Mouse (Mus musculus): ENCODE data around the gene Rad54l.

The Rad54l gene

GRCm38 (mm10) chr4:116140801-116141574 is 17.5 kb upstream of the Rad54l start:
- DNase-seq (ENCODE audit: low spot score): no peak

- no peak for DNase-seq (ENCODE audit: low spot score)
These were observed 14.0 kb upstream of the Rad54l start for GRCm38 (mm10) chr4:116137421-116137996.

GRCm38 (mm10) chr4:116134990-116135389 is 11.5 kb upstream of the Rad54l start:
- peak; percentile 78 for DNase-seq (ENCODE audit: low spot score)

- no peak for DNase-seq (ENCODE audit: low spot score)
These were observed 9.6 kb upstream of the Rad54l start for GRCm38 (mm10) chr4:116133126-116133525.

GRCm38 (mm10) chr4:116127956-116128355 is 4.5 kb upstream of the Rad54l start:
- no peak for DNase-seq (ENCODE audit: low spot score)

- DNase-seq (ENCODE audit: low spot score): no peak
These were observed 2.4 kb upstream of the Rad54l start for GRCm38 (mm10) chr4:116125803-116126386.

- no peak for DNase-seq (ENCODE audit: low spot score)
These were observed 728 bp downstream of the Rad54l start for GRCm38 (mm10) chr4:116122762-116123161.

- peak; percentile 73 for DNase-seq (ENCODE audit: low spot score)
These were observed 12.0 kb downstream of the Rad54l start for GRCm38 (mm10) chr4:116111486-116111885.

GRCm38 (mm10) chr4:116110695-116111094 is 12.8 kb downstream of the Rad54l start:
- no peak for DNase-seq (ENCODE audit: low spot score)

GRCm38 (mm10) chr4:116105278-116105677 is 18.2 kb downstream of the Rad54l start:
- DNase-seq (ENCODE audit: low spot score): no peak

- DNase-seq (ENCODE audit: low spot score): no peak
These were observed 22.5 kb downstream of the Rad54l start for GRCm38 (mm10) chr4:116100959-116101358.

GRCm38 (mm10) chr4:116097211-116097610 is 26.3 kb downstream of the Rad54l start:
- DNase-seq (ENCODE audit: low spot score): no peak

- DNase-seq (ENCODE audit: low spot score): no peak
These were observed 27.2 kb downstream of the Rad54l start for GRCm38 (mm10) chr4:116096291-116096690.

GRCm38 (mm10) chr4:116088510-116089249 is 34.8 kb downstream of the Rad54l start:
- no peak for DNase-seq (ENCODE audit: low spot score)

GRCm38 (mm10) chr4:116077240-116078095 is 46.0 kb downstream of the Rad54l start:
- peak; percentile 13 for DNase-seq (ENCODE audit: low spot score)

- peak; percentile 59 for DNase-seq (ENCODE audit: low spot score)
These were observed 46.9 kb downstream of the Rad54l start for GRCm38 (mm10) chr4:116076369-116077231.

GRCm38 (mm10) chr4:116075631-116076368 is 47.7 kb downstream of the Rad54l start:
- peak; percentile 79 for DNase-seq (ENCODE audit: low spot score)

- peak; percentile 97 for DNase-seq (ENCODE audit: low spot score)
These were observed 48.4 kb downstream of the Rad54l start, which contains the start of the genes Uqcrh and Lrrc41 for GRCm38 (mm10) chr4:116074861-116075620. Uqcrh (minus strand) TSS chr4:116075071. Lrrc41 (plus strand) TSS chr4:116075269.

GRCm38 (mm10) chr4:116074145-116074675 is 49.3 kb downstream of the Rad54l start:
- peak; percentile 57 for DNase-seq (ENCODE audit: low spot score)

Data from retina, embryonic 14.5 days (tissue).